Mouse (Mus musculus) left cerebral cortex, adult 2 months (tissue): ENCODE measurements at regions not wholly inside any gene's neighbourhood (a gene's known extent, or its start where the extent isn't known, plus 50 kb on each side); places are given as distances from the start of the nearest gene placed in this dataset.
A peak's percentile ranks its signal among the peaks of the same experiment; 100 is the strongest.

Experiments used
- DNase-seq, 2 experiments: peaks; one replicate each; pipeline ENCODE4 v3.0.0; 2021 to 2022; ENCODE audit warnings: low spot score in 2 of 2, mixed read lengths in 1 of 2; ENCODE audit errors: extremely low spot score in 1 of 2
- H3K27ac ChIP-seq: fragments of 200-600 bp; 2 replicates; pipeline ENCODE4 v1.8.1; 2022
- H3K4me3 ChIP-seq: fragments of 200-600 bp; 2 replicates; pipeline ENCODE4 v1.8.1; 2022
- CTCF ChIP-seq: fragments of 200-600 bp; IDR thresholded peaks from 2 replicates; pipeline ENCODE4 v1.8.1; 2022; ENCODE audit warnings: antibody characterized with exemption, mild to moderate bottlenecking, moderate library complexity
- intact Hi-C: fragments of 180-260 bp; cut with DNase I; formaldehyde crosslinking; loops from one replicate; pipeline ENCODE4 v1.15.1; 2025

- DNase-seq = peak in 1 of 2 experiments; percentile 28
- Histone ChIP-seq H3K4me3 (no peak overlapping the region), H3K27ac (peak overlapping the region; percentile 6)
- TF ChIP-seq CTCF = no peak
- intact Hi-C loops = no loop called here
Measured at GRCm38 (mm10) chr12:26589091-26589490, 120.1 kb downstream of the Cmpk2 start.

DNA sequence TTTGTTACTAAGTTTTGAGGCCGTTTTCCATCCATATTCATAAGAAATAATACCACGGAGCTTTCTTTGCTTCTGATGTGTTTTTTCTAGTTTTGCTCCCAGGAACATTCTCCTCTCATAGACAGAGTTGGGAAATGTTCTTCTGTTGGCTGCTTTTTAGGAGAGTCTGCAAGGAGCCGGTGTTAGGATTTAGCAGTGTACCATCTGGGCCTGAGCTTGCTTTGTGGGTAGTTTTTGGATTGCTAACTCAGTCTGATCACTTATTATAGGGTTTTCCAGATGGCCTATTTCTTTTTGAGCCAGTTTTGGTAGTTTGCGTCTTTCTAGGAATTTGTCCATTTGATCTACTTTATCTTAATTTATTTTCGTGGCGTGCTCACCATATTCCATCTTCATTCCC lies 108.4 kb downstream of the Cmpk2 start:
- TF ChIP-seq CTCF = no peak
- peak in 1 of 2 experiments; percentile 9 for DNase-seq
- Histone ChIP-seq H3K4me3 (no peak overlapping the region), H3K27ac (peak overlapping the region; percentile 16; the same call in 1 of the 2 replicates)
- intact Hi-C loops = loop anchor here (5.0 kb wide), 1 partner anchor 205 kb away; no protein-coding TSS in a partner anchor

DNA sequence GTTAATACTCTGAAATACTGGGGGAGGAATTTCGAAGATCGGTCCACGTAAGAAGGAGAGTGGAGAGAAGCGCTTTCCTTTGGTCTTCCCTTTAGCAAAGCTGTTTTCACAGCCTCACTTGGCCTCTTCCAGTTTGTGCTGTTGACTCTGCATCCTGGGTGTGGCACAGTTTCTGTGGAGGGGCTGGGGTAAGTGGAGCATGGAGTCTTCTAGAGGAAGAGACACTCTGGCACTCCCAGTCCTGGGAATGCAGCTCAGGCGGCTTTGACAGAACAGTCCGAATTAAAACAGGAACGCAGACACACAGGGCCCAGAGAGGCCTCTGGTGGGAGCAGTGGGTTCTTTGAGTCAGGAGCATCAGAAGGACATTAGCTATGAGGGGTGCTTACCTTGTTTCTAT lies 102.6 kb downstream of the Cmpk2 start:
- TF ChIP-seq CTCF = no peak
- H3K4me3 ChIP-seq = no peak overlapping the region
- intact Hi-C loops = no loop called here
- no peak overlapping the region for H3K27ac ChIP-seq
- DNase-seq = no peak

- no peak for TF ChIP-seq CTCF
- no peak overlapping the region for H3K27ac ChIP-seq
- H3K4me3 ChIP-seq = no peak overlapping the region
- no peak for DNase-seq
- intact Hi-C loops = no loop called here
Measured at GRCm38 (mm10) chr12:26567435-26567834, 98.4 kb downstream of the Cmpk2 start.

GRCm38 (mm10) chr12:26562858-26563257 lies 93.9 kb downstream of the Cmpk2 start:
- intact Hi-C loops = no loop called here
- Histone ChIP-seq H3K4me3 (no peak overlapping the region), H3K27ac (no peak overlapping the region)
- no peak for DNase-seq
- TF ChIP-seq CTCF = no peak

GRCm38 (mm10) chr12:26559560-26559959 lies 90.6 kb downstream of the Cmpk2 start:
- intact Hi-C loops = no loop called here
- Histone ChIP-seq H3K4me3 (no peak overlapping the region), H3K27ac (no peak overlapping the region)
- no peak for DNase-seq
- TF ChIP-seq CTCF = no peak; the same call in 1 of the 2 replicates

- H3K27ac ChIP-seq = no peak overlapping the region
- no peak for TF ChIP-seq CTCF
- H3K4me3 ChIP-seq = no peak overlapping the region
- intact Hi-C loops = no loop called here
- no peak for DNase-seq
Measured at GRCm38 (mm10) chr12:26557411-26557810, 88.4 kb downstream of the Cmpk2 start.

- H3K4me3 ChIP-seq = no peak overlapping the region
- H3K27ac ChIP-seq = no peak overlapping the region
- intact Hi-C loops = no loop called here
- DNase-seq = no peak
- no peak for TF ChIP-seq CTCF
Measured at GRCm38 (mm10) chr12:26551168-26551926, 82.3 kb downstream of the Cmpk2 start.

DNA sequence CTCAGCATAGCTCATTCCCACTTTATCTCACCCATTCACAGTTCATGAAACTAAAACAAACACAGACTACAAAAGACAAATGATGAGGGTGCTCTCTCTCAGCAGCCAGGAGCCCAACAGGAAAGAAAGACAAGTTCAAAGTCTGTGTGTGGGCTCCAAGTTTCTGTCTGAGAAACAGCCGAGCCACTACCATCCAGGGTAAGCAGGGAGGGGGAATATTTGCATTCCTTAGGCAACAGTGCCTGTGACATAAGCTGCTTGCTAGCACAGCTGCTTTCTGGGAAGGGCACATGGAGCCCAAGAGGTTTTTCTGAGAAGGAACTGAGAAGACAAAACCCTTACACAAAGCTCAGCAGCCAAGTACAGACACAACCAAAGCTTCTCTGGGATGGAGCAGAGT lies 78.5 kb downstream of the Cmpk2 start:
- no peak for TF ChIP-seq CTCF
- H3K27ac ChIP-seq = no peak overlapping the region
- intact Hi-C loops = no loop called here
- no peak overlapping the region for H3K4me3 ChIP-seq
- DNase-seq = no peak

- intact Hi-C loops = no loop called here
- Histone ChIP-seq H3K4me3 (no peak overlapping the region), H3K27ac (no peak overlapping the region)
- no peak for TF ChIP-seq CTCF
- no peak for DNase-seq
Measured at GRCm38 (mm10) chr12:26546361-26546760, 77.4 kb downstream of the Cmpk2 start.

DNA sequence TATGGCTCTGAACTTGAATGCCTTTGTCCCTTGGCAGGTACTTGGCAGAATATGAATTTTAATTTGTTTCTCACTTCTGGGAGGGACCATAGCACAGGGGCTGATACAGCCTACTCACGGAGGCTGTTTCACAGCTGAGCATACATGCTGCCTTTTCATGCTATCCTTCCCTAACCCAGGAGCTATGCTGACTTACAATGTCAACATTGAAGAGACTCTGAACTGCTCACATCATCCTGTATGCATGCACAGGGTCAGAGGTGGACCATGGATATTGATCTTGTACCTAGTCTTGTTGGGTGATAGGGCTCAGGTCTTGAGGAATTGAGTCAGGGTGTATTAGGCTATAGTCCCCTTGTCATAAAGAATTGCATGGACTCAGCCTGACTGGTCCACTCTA lies 74.5 kb downstream of the Cmpk2 start:
- Histone ChIP-seq H3K4me3 (no peak overlapping the region), H3K27ac (no peak overlapping the region)
- no peak for TF ChIP-seq CTCF
- intact Hi-C loops = no loop called here
- no peak for DNase-seq

DNA sequence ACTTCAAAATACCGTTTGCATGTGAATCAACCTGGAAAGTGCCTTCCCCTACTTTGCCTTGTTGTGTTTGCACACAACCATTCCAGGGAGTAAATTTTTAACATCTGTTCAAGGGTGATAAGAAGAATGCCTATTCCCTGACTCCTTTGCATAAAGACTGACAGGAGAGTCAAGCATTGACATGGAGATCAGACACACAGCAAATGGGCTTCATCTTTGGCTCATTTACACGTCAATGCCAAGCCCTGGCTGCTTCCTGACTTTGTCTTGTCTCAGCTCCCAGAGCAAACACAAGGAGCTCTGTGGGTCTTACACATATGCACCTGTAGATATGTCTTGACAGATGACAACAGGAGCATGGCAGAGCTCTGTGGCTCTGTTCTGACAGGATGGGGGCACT lies 73.4 kb downstream of the Cmpk2 start:
- no peak for DNase-seq
- Histone ChIP-seq H3K27ac (no peak overlapping the region), H3K4me3 (no peak overlapping the region)
- intact Hi-C loops = no loop called here
- TF ChIP-seq CTCF = no peak

DNA sequence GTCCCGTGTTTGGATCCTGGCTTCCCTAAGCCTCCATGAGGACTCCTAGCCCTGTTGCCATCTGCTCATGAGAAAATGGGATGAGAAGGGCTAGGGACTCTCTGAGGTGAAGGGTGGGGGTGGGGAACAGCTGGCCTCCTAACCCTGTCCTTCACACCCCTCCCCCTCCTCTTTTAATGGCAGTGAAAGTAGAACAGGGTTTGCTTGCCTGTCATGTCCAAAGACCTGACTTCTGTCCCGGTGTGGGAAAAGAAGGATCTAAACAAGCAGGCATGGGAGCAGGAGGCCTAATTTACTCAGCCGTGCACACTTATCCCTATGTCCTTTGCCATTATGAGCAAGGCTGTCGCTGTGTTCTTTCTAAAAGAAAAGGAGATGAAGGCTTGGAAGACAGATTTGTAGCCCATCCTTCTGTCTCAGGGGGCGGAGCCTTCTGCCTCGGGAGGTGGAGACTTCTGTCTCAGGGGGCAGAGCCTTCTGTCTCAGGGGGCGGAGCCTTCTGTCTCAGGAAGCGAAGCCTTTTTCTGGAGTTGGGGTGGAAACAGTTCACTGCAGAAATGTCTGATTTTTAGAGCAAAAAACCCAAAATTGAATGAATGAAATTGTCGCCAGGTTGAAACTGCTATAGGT lies 66.4 kb downstream of the Cmpk2 start:
- intact Hi-C loops = no loop called here
- no peak overlapping the region for H3K4me3 ChIP-seq
- H3K27ac ChIP-seq = no peak overlapping the region
- DNase-seq = no peak
- TF ChIP-seq CTCF = no peak
